Mouse (Mus musculus): ENCODE measurements around the gene Lilrb4a. TPM values are rescaled to one million over a fixed set of nuclear protein-coding genes. Genes with fewer than 3 reads are reported as not detected.
"Not testable (repeated sequence)": the region's sequence is repeated elsewhere in the genome, so short reads cannot be mapped to it uniquely, and the experiment has no call there.

Lilrb4a gene
- total RNA-seq (2021) = 2.0 and 2.5 TPM in 2 replicates
- long read RNA-seq, partial matches to known transcripts = 0 of 4 reads
- long read RNA-seq, other reads (novel, unspliced or antisense) = 1 of 4 reads

- not testable (repeated sequence) for DNase-seq
Observed at GRCm38 (mm10) chr10:51490691-51491090, at the start of gene Lilrb4a. TSS of gene Lilrb4a (plus strand) at chr10:51490956.

- no peak for DNase-seq
Observed at GRCm38 (mm10) chr10:51451610-51452009, 39.1 kb upstream of the Lilrb4a start.

- DNase-seq = no peak
Observed at GRCm38 (mm10) chr10:51453616-51454298, 37.0 kb upstream of the Lilrb4a start.

- no peak for DNase-seq
Observed at GRCm38 (mm10) chr10:51454365-51454764, 36.4 kb upstream of the Lilrb4a start.

- no peak for DNase-seq
Observed at GRCm38 (mm10) chr10:51455762-51456161, 35.0 kb upstream of the Lilrb4a start.

- no peak for DNase-seq
Observed at GRCm38 (mm10) chr10:51456369-51456768, 34.4 kb upstream of the Lilrb4a start.

- DNase-seq = not testable (repeated sequence)
Observed at GRCm38 (mm10) chr10:51463800-51464199, 27.0 kb upstream of the Lilrb4a start.

GRCm38 (mm10) chr10:51480397-51480796 lies 10.4 kb upstream of the Lilrb4a start, which contains the start of the genes Gm49339 and Lilr4b:
TSS of gene Gm49339 (plus strand) at chr10:51480612.
TSS of gene Lilr4b (plus strand) at chr10:51480632.
- DNase-seq = not testable (repeated sequence)

- DNase-seq = no peak
Observed at GRCm38 (mm10) chr10:51520021-51520420, 29.3 kb downstream of the Lilrb4a start.

GRCm38 (mm10) chr10:51521453-51521852 lies 30.7 kb downstream of the Lilrb4a start:
- no peak for DNase-seq

GRCm38 (mm10) chr10:51526090-51526489 lies 35.3 kb downstream of the Lilrb4a start:
- DNase-seq = no peak

- DNase-seq = no peak
Observed at GRCm38 (mm10) chr10:51526633-51527032, 35.9 kb downstream of the Lilrb4a start.

GRCm38 (mm10) chr10:51528840-51529434 lies 38.2 kb downstream of the Lilrb4a start:
- DNase-seq = no peak

GRCm38 (mm10) chr10:51529497-51529896 lies 38.7 kb downstream of the Lilrb4a start:
- DNase-seq = no peak

- DNase-seq = no peak
Observed at GRCm38 (mm10) chr10:51530813-51531212, 40.1 kb downstream of the Lilrb4a start.

Other genes with a start within 250 kb of the Lilrb4a start
- gene Gm49339, start 10.3 kb upstream of the Lilrb4a start, total RNA-seq (2021) = 1.1 TPM in 1 of 2 replicates, not detected in the other
- gene Lilr4b, start 10.3 kb upstream of the Lilrb4a start, total RNA-seq (2021) = 1.1 and 1.7 TPM in 2 replicates
- not detected in 2 replicates for gene Fam162b, start 99.6 kb downstream of the Lilrb4a start, total RNA-seq (2021)
- not detected in 2 replicates for gene Gprc6a, start 140.5 kb downstream of the Lilrb4a start, total RNA-seq (2021)
- gene Rfx6, start 186.8 kb downstream of the Lilrb4a start, total RNA-seq (2021) = not detected in 2 replicates

Measured in adrenal gland, postnatal 25 days (tissue).